Mouse (Mus musculus): ENCODE results near the gene Abcb9.

DNA sequence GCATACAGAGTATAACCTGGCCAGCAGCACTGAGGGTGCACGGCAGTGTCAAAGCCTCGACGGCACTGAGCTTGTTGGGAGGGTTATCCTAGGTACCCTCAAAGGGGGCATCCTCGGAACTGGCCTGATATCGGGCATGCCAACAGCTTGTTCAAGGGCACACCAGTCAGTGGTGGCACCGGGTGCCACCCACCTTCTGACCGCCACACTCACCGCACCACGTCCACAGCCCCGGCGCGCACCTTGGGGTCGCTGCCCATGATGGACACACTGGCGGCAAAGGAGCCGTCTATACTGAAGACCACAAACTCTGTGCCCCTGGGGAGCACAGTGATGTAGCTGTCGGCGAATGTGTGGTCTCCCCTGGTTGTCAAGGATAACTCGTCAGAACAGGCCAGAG is 26.8 kb upstream of the Abcb9 start:
- TF ChIP-seq CTCF (IDR thresholded peaks at IDR 0.05; ENCODE audit: low read depth, low read length) (no peak), GATA1 (IDR thresholded peaks at IDR 0.05; ENCODE audit: borderline replicate concordance, low read length) (no peak), POLR2AphosphoS5 (IDR thresholded peaks at IDR 0.05; ENCODE audit: insufficient replicate concordance, low read depth, low read length) (no peak), TAL1 (conservative IDR thresholded peaks at IDR 0.05; ENCODE audit: low read depth, low read length) (no peak), GATA2 (IDR thresholded peaks at IDR 0.05; ENCODE audit: borderline replicate concordance, low read depth, low read length) (no peak)

All from G1E (cell line).